Mouse (Mus musculus) cerebellum, adult 8-10 months (tissue): ENCODE results near the gene Tpra1.

Experiments
- DNase-seq: peaks from one replicate; pipeline ENCODE4 v3.0.0; 2022

Gene Tpra1

GRCm38 (mm10) chr6:88890832-88891231 lies 11.2 kb upstream of the Tpra1 start:
- DNase-seq: no peak

- DNase-seq: peak; percentile 76
These were observed 8.5 kb upstream of the Tpra1 start for GRCm38 (mm10) chr6:88893559-88893958.

- no peak for DNase-seq
These were observed 6.1 kb upstream of the Tpra1 start for GRCm38 (mm10) chr6:88895943-88896342.

GRCm38 (mm10) chr6:88897246-88897645 lies 4.8 kb upstream of the Tpra1 start:
- DNase-seq: no peak

GRCm38 (mm10) chr6:88898534-88899048 lies 3.5 kb upstream of the Tpra1 start, which contains the start of gene Mcm2:
Gene Mcm2 (minus strand): TSS chr6:88898780.
- DNase-seq: peak; percentile 90

GRCm38 (mm10) chr6:88899086-88899485 lies 3.0 kb upstream of the Tpra1 start:
- no peak for DNase-seq

- DNase-seq: no peak
These were observed 2.4 kb upstream of the Tpra1 start for GRCm38 (mm10) chr6:88899628-88900027.

- no peak for DNase-seq
These were observed 580 bp upstream of the Tpra1 start for GRCm38 (mm10) chr6:88901471-88901870.

- no peak for DNase-seq
These were observed 1.7 kb downstream of the Tpra1 start for GRCm38 (mm10) chr6:88903708-88904107.

- no peak for DNase-seq
These were observed 2.5 kb downstream of the Tpra1 start for GRCm38 (mm10) chr6:88904456-88904974.

- DNase-seq: no peak
These were observed 3.0 kb downstream of the Tpra1 start for GRCm38 (mm10) chr6:88905042-88905441.

- peak; percentile 68 for DNase-seq
These were observed 4.5 kb downstream of the Tpra1 start for GRCm38 (mm10) chr6:88906369-88907108.

- no peak for DNase-seq
These were observed 7.1 kb downstream of the Tpra1 start for GRCm38 (mm10) chr6:88909151-88909550.

- no peak for DNase-seq
These were observed 11.0 kb downstream of the Tpra1 start for GRCm38 (mm10) chr6:88913022-88913421.

GRCm38 (mm10) chr6:88913440-88913839 lies 11.4 kb downstream of the Tpra1 start:
- DNase-seq: no peak

- no peak for DNase-seq
These were observed 12.7 kb downstream of the Tpra1 start for GRCm38 (mm10) chr6:88914799-88915198.

GRCm38 (mm10) chr6:88915510-88915909 lies 13.5 kb downstream of the Tpra1 start:
- DNase-seq: no peak

GRCm38 (mm10) chr6:88916153-88916552 lies 14.1 kb downstream of the Tpra1 start:
- no peak for DNase-seq

- DNase-seq: no peak
These were observed 16.8 kb downstream of the Tpra1 start for GRCm38 (mm10) chr6:88918802-88919201.

- DNase-seq: no peak
These were observed 22.6 kb downstream of the Tpra1 start for GRCm38 (mm10) chr6:88924502-88925275.

- DNase-seq: no peak
These were observed 23.7 kb downstream of the Tpra1 start for GRCm38 (mm10) chr6:88925640-88926205.

GRCm38 (mm10) chr6:88926870-88927269 lies 24.8 kb downstream of the Tpra1 start:
- DNase-seq: no peak

GRCm38 (mm10) chr6:88927595-88927994 lies 25.5 kb downstream of the Tpra1 start:
- DNase-seq: peak; percentile 84
